Mouse (Mus musculus) lung, postnatal 0 days (tissue): ENCODE data around the gene Fam49a. TPM values are rescaled to one million over a fixed set of nuclear protein-coding genes. Genes with fewer than 3 reads are reported as not detected.

ENCODE experiments used
- ATAC-seq: fragments of 200-750 bp; cut with Nextera tagmentation; 2 replicates; pipeline ENCODE4 v1.8.0; 2017; ENCODE audit warnings: moderate library complexity
- DNase-seq: peaks from one replicate; pipeline ENCODE4 v3.0.0-alpha.2; 2016; ENCODE audit warnings: low spot score
- H3K27ac ChIP-seq: fragments of 300-500 bp; sonication (generic); 2 replicates; pipeline ENCODE4 v1.5.1; 2014; ENCODE audit warnings: antibody characterized with exemption, mild to moderate bottlenecking, low read length, mixed read lengths
- H3K27me3 ChIP-seq: fragments of 300-500 bp; sonication (generic); replicated peaks from 2 replicates; pipeline ENCODE4 v1.6.1; 2014; ENCODE audit warnings: low read length, mixed read lengths; ENCODE audit not compliant: insufficient read depth
- H3K36me3 ChIP-seq: fragments of 300-500 bp; sonication (generic); 2 replicates; pipeline ENCODE4 v1.6.1; 2014; ENCODE audit warnings: low read length, mixed read lengths; ENCODE audit not compliant: insufficient read depth
- H3K4me1 ChIP-seq: fragments of 300-500 bp; sonication (generic); 2 replicates; pipeline ENCODE4 v1.6.1; 2014; ENCODE audit warnings: antibody characterized with exemption, low read depth, low read length, mixed read lengths; ENCODE audit not compliant: insufficient read depth
- H3K4me2 ChIP-seq: fragments of 300-500 bp; sonication (generic); replicated peaks from 2 replicates; pipeline ENCODE4 v1.6.1; 2014; ENCODE audit warnings: low read depth, mild to moderate bottlenecking, low read length, moderate library complexity, mixed read lengths
- H3K4me3 ChIP-seq: fragments of 300-500 bp; sonication (generic); 2 replicates; pipeline ENCODE4 v1.5.1; 2014; ENCODE audit warnings: low read depth, low read length
- H3K9ac ChIP-seq: fragments of 300-500 bp; sonication (generic); replicated peaks from 2 replicates; pipeline ENCODE4 v1.6.1; 2014; ENCODE audit warnings: low read depth, mild to moderate bottlenecking
- H3K9me3 ChIP-seq: fragments of 300-500 bp; sonication (generic); 2 replicates; pipeline ENCODE4 v1.6.1; 2016; ENCODE audit warnings: low read length, mixed read lengths
- CTCF ChIP-seq: IDR thresholded peaks from 2 replicates; pipeline ENCODE4 v1.5.1; 2016; ENCODE audit warnings: antibody characterized with exemption, mild to moderate bottlenecking
- EP300 ChIP-seq: IDR thresholded peaks from 2 replicates; pipeline ENCODE4 v1.6.1; 2016; ENCODE audit warnings: antibody characterized with exemption, mild to moderate bottlenecking, control low read depth
- WGBS: fragments of 180-500 bp; shearing (Covaris S2); extraction: QIAGEN DNeasy Blood & Tissue Kit; methylation state at CpG from one replicate; pipeline ENCODE4 v1.1.7; 2014; 5-methylcytosine and 5-hydroxymethylcytosine counted together
- polyA plus RNA-seq: library from polyadenylated mRNA; unstranded; fragments of >200 nt; fragmentation: Nextera tagmentation; extraction: Ambion mirVana; gene quantifications from 2 replicates; pipeline ENCODE4 v1.2.1, GENCODE M21; 2015

Gene Fam49a
- polyA plus RNA-seq, 1 experiment from 2014 or later: 16.7 TPM

GRCm38 (mm10) chr12:12288586-12288985 lies 26.6 kb downstream of the Fam49a start:
- DNase-seq (no peak), ATAC-seq (no peak)
- Histone ChIP-seq H3K4me1 (no peaks in the 10 kb centered on the region), H3K27ac (no peak overlapping the region), H3K27me3 (no peaks in the 10 kb centered on the region), H3K4me2 (no peak overlapping the region), H3K36me3 (no peaks in the 10 kb centered on the region), H3K4me3 (no peak overlapping the region), H3K9me3 (no peaks in the 10 kb centered on the region), H3K9ac (no peak overlapping the region)
- TF ChIP-seq CTCF (no peak), EP300 (no peak)
- WGBS: 90% methylated on average over 1 of the region's 1 CpGs

DNA sequence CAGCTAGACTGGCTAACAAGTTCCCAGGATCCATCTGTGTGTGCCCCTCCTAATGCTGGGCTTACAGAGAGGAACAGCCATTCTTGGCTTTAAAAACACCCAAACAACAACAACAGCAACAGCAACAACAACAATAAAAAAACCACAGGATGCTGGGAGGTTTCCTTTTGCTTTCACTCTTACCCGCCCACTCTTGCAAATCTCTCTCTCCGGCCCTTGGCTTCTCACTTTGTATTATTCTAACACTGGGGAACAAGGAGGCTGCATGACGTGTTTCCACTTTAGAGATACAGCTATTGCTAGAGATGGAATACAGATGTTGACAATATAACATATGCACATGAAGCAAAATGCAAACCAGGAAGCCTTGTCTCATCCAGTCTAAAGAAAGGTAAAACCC lies 27.7 kb downstream of the Fam49a start:
- Histone ChIP-seq H3K36me3 (no peaks in the 10 kb centered on the region), H3K27ac (no peak overlapping the region), H3K27me3 (no peaks in the 10 kb centered on the region), H3K4me1 (no peaks in the 10 kb centered on the region), H3K9me3 (no peaks in the 10 kb centered on the region), H3K4me3 (no peak overlapping the region), H3K4me2 (no peak overlapping the region), H3K9ac (no peak overlapping the region)
- TF ChIP-seq EP300: no peak
- TF ChIP-seq CTCF: no peak
- ATAC-seq: no peak
- WGBS: 59% methylated on average over 3 of the region's 3 CpGs
- DNase-seq: no peak

DNA sequence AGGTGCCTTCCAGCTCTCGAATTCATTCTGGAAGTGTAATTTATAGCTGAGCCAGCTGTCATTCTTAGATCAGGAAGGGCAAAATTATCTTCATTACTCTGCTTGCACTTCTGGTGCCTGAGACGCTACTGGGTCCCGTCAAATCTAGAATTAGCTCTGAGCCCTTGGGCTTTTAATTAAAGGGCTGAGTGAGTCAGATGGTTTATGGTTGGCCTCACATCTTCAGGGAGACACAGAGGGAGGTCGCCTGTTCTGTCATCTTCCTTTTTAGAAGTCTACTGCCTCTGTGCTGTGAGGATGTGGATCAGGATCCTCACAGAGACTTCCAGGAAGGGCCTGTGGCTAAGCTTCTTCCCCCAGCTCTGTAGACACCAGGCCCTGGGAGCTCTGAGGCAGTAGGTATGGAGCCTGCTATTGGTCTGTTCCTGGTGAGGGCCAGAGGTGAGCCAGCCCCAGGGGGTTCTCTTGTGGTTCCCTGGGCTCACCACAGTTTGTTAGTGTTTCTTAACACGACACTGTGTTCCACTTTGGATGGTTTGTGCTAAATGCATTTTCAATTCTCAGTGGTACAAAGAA lies 30.2 kb downstream of the Fam49a start:
- WGBS: 58% methylated on average over 5 of the region's 5 CpGs
- ATAC-seq (no peak), DNase-seq (no peak)
- H3K4me1 ChIP-seq: no peaks in the 10 kb centered on the region
- no peaks in the 10 kb centered on the region for H3K27me3 ChIP-seq
- H3K4me2 ChIP-seq: no peak overlapping the region
- H3K9me3 ChIP-seq: no peaks in the 10 kb centered on the region
- H3K4me3 ChIP-seq: no peak overlapping the region
- no peak overlapping the region for H3K9ac ChIP-seq
- H3K36me3 ChIP-seq: no peaks in the 10 kb centered on the region
- no peak overlapping the region; the same call in 1 of the 2 replicates for H3K27ac ChIP-seq
- TF ChIP-seq EP300: no peak
- TF ChIP-seq CTCF: no peak

- Histone ChIP-seq H3K36me3 (no peaks in the 10 kb centered on the region), H3K4me1 (no peaks in the 10 kb centered on the region; the same call in 1 of the 2 replicates), H3K27ac (no peak overlapping the region), H3K9me3 (no peaks in the 10 kb centered on the region), H3K4me3 (no peak overlapping the region), H3K27me3 (no peaks in the 10 kb centered on the region), H3K9ac (no peak overlapping the region), H3K4me2 (no peak overlapping the region)
- TF ChIP-seq CTCF: no peak
- no peak for TF ChIP-seq EP300
- WGBS: 78% methylated on average over 5 of the region's 5 CpGs
- ATAC-seq: no peak
- no peak for DNase-seq
These were observed 32.6 kb downstream of the Fam49a start for GRCm38 (mm10) chr12:12294380-12295171.

DNA sequence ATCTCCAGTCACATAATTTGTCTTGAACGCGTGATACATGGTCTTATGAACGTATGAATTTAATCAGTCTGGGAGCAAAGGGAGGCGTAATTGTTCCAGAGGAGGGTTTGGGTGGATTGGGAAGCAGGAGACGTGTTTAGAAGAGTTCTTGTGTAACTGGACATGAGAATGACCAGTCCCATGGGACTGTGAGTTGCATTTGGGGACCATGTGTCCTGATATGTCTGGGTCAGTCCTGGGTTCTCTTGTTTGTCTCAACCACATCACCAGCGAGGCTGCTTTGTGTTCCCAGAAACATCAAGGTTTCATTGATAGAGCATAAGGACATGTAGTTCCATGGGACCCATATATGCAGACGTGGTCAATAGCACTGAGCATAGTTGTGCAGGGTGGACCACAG lies 36.5 kb downstream of the Fam49a start:
- 88% methylated on average over 7 of the region's 7 CpGs for WGBS
- ATAC-seq (no peak), DNase-seq (no peak)

GRCm38 (mm10) chr12:12299303-12299702 lies 37.4 kb downstream of the Fam49a start:
- H3K36me3 ChIP-seq: no peaks in the 10 kb centered on the region
- 45% methylated on average over 2 of the region's 2 CpGs for WGBS
- H3K9ac ChIP-seq: no peak overlapping the region
- H3K9me3 ChIP-seq: no peaks in the 10 kb centered on the region
- H3K4me1 ChIP-seq: peaks cover 17% of the 10 kb centered on the region
- H3K4me2 ChIP-seq: no peak overlapping the region
- ATAC-seq (peak; percentile 71), DNase-seq (peak; percentile 59)
- TF ChIP-seq EP300: no peak
- TF ChIP-seq CTCF: no peak
- H3K27me3 ChIP-seq: no peaks in the 10 kb centered on the region
- no peak overlapping the region for H3K4me3 ChIP-seq
- no peak overlapping the region for H3K27ac ChIP-seq

More for the DNA sequence above, 36.5 kb downstream of the Fam49a start:
- TF ChIP-seq CTCF (no peak), EP300 (no peak)
- no peak overlapping the region for H3K27ac ChIP-seq
- no peak overlapping the region for H3K9ac ChIP-seq
- H3K9me3 ChIP-seq: no peaks in the 10 kb centered on the region
- no peaks in the 10 kb centered on the region for H3K27me3 ChIP-seq
- H3K4me2 ChIP-seq: no peak overlapping the region
- H3K4me1 ChIP-seq: peaks cover 17% of the 10 kb centered on the region
- H3K4me3 ChIP-seq: no peak overlapping the region
- H3K36me3 ChIP-seq: no peaks in the 10 kb centered on the region
